ENCODE assay signal across 8 mouse cellular contexts in the genomic region with DNA sequence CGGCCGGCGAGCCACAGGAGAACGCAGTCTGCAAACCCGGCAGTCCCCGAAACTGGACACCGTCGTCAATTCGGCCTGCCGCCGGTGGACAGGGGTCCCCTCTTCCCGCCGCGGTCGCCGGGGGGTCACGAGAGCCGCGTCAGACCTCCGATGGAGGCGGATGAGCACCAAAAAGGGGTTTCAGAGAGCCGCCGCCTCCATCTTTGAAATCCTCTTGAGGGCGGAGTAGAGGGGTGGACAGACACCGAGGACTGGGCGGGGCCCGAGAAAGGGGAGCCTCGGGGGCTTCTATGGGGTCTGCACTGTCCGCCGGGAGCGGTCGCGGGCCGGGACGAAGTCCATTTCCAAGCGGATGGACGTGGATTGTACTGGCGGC. TPM values are rescaled to one million over a fixed set of nuclear protein-coding genes. Genes with fewer than 3 reads are reported as not detected.
A peak's percentile ranks its signal among the peaks of the same experiment; 100 is the strongest.
DNase-seq lines count a peak whose midpoint lies in the region; ATAC-seq and TF ChIP-seq lines count a peak whose summit lies in the region.

No protein-coding gene starts in this region.

- H3K79me2 ChIP-seq in CH12.LX (replicated peaks; ENCODE audit: control insufficient read depth, extremely low read depth, insufficient read depth, poor library complexity, severe bottlenecking), result peaks cover 61% of the 10 kb centered on the region

- no peak for TF ChIP-seq EP300 in CH12.LX (IDR thresholded peaks at IDR 0.05; ENCODE audit: low read length)
- no peak for TF ChIP-seq EP300 in liver, embryonic 14.5 days (IDR thresholded peaks at IDR 0.05; ENCODE audit: low read depth)

- peaks cover 20% of the 10 kb centered on the region for H3K4me1 ChIP-seq in heart, embryonic 11.5 days (ENCODE audit: control insufficient read depth, insufficient read depth, low read length)
- peaks cover 10 to 32% of the 10 kb centered on the region in 2 experiments for H3K4me1 ChIP-seq in CH12.LX (ENCODE audit: control insufficient read depth in 1 of 2, insufficient read depth in 2 of 2)
- peaks cover 41% of the 10 kb centered on the region for H3K4me1 ChIP-seq in forebrain, embryonic 13.5 days
- H3K4me1 ChIP-seq in liver, embryonic 14.5 days (replicated peaks; ENCODE audit: control insufficient read depth in 2 of 2, insufficient read depth in 2 of 2, low read length in 1 of 2), result peaks cover 14 to 20% of the 10 kb centered on the region in 2 experiments

- no peak for TF ChIP-seq POLR2A in CH12.LX (IDR thresholded peaks at IDR 0.05; ENCODE audit: low read depth, low read length)

- in situ Hi-C loops in CH12.LX (cut with MboI; ENCODE audit: low pct_ligation_motif_present, low pct_unique_long_range_greater_than_20kb, low sequenced_read_pairs), result no loop called here

- dilution Hi-C loops in CH12.LX (cut with MboI; ENCODE audit: extremely low pct_ligation_motif_present, extremely low pct_unique_long_range_greater_than_20kb, low sequenced_read_pairs), result no loop called here

- peak overlapping the region; percentile 99 for H3K9ac ChIP-seq in heart, embryonic 11.5 days (ENCODE audit: low read depth, low read length)
- H3K9ac ChIP-seq in CH12.LX (ENCODE audit: insufficient read depth, low read depth), result peak overlapping the region; percentile 97
- peak overlapping the region; percentile 96 for H3K9ac ChIP-seq in forebrain, embryonic 13.5 days
- H3K9ac ChIP-seq in liver, embryonic 14.5 days (replicated peaks), result peak overlapping the region; percentile 92

- H3K4me3 ChIP-seq in heart, embryonic 11.5 days (ENCODE audit: low read depth, low read length), result peak overlapping the region; percentile 99
- H3K4me3 ChIP-seq in CH12.LX (replicated peaks in 1 of 3; ENCODE audit: low read depth in 2 of 3, low read length in 2 of 3, poor library complexity in 1 of 3), result peak overlapping the region; percentile 88 to 100 (median 100)
- peak overlapping the region; percentile 100 for H3K4me3 ChIP-seq in forebrain, embryonic 13.5 days
- H3K4me3 ChIP-seq in liver, embryonic 14.5 days (ENCODE audit: insufficient read depth in 1 of 2, low read depth in 2 of 2, low read length in 2 of 2), result peak overlapping the region; percentile 88 to 97

- no peak for TF ChIP-seq RAD21 in CH12.LX (IDR thresholded peaks at IDR 0.05; ENCODE audit: low read depth, low read length)

- ATAC-seq in heart, embryonic 11.5 days (replicated peaks; ENCODE audit: insufficient number of reproducible peaks, low FRiP score, low TSS enrichment), result peak; percentile 12; the same call in 1 of the 2 replicates
- no peak; the same call in 1 of the 2 replicates for ATAC-seq in forebrain, embryonic 13.5 days
- peak; percentile 36 for ATAC-seq in liver, embryonic 14.5 days (ENCODE audit: insufficient read depth)

- WGBS in heart, embryonic 11.5 days (ENCODE audit: insufficient replicate concordance), result 0% methylated on average over 38 of the region's 38 CpGs
- WGBS in forebrain, embryonic 13.5 days, result under 1% methylated on average over 38 of the region's 38 CpGs
- under 1% methylated on average over 38 of the region's 38 CpGs for WGBS in liver, embryonic 14.5 days (ENCODE audit: insufficient replicate concordance)

- no peak for DNase-seq in heart, postnatal 4 days
- DNase-seq in CH12.LX (ENCODE audit: extremely low read depth), result peak; percentile 74
- no peak for DNase-seq in liver, embryonic 14.5 days (ENCODE audit: low read depth in 3 of 3, low spot score in 3 of 3)
- DNase-seq in adrenal gland, adult (ENCODE audit: inconsistent age in 2 of 2, low spot score in 1 of 2), result no peak
- no peak for DNase-seq in layer of hippocampus, postnatal 14 days (ENCODE audit: low spot score in 2 of 2)
- DNase-seq in kidney, adult 11 months, result no peak

- H3K9me3 ChIP-seq in heart, embryonic 11.5 days (replicated peaks; ENCODE audit: control insufficient read depth, low read length), result no peaks in the 10 kb centered on the region
- no peaks in the 10 kb centered on the region for H3K9me3 ChIP-seq in CH12.LX (replicated peaks; ENCODE audit: low read length)
- H3K9me3 ChIP-seq in forebrain, embryonic 13.5 days (replicated peaks), result no peaks in the 10 kb centered on the region
- no peaks in the 10 kb centered on the region for H3K9me3 ChIP-seq in liver, embryonic 14.5 days (ENCODE audit: control insufficient read depth, low read length)

- no peak for TF ChIP-seq CTCF in CH12.LX (conservative IDR thresholded peaks at IDR 0.05 in 1 of 2, IDR thresholded peaks at IDR 0.05 in 1 of 2; ENCODE audit: low read depth in 2 of 2, low read length in 2 of 2)
- 0 out of 2 replicates have a peak, but pooled peaks have one; percentile 2 for TF ChIP-seq CTCF in liver, embryonic 14.5 days (IDR thresholded peaks at IDR 0.05; ENCODE audit: low read depth)

- peak overlapping the region; percentile 100 for H3K27ac ChIP-seq in heart, embryonic 11.5 days (ENCODE audit: low read depth, low read length)
- H3K27ac ChIP-seq in CH12.LX (ENCODE audit: insufficient read depth, low read depth), result peak overlapping the region; percentile 77
- peak overlapping the region; percentile 100 for H3K27ac ChIP-seq in forebrain, embryonic 13.5 days
- peak overlapping the region; percentile 55 for H3K27ac ChIP-seq in liver, embryonic 14.5 days

- peaks cover 37% of the 10 kb centered on the region for H3K36me3 ChIP-seq in heart, embryonic 11.5 days (ENCODE audit: control insufficient read depth, insufficient read depth, low read length)
- peaks cover 48 to 55% of the 10 kb centered on the region in 2 experiments for H3K36me3 ChIP-seq in CH12.LX (replicated peaks in 1 of 2; ENCODE audit: control insufficient read depth in 1 of 2, insufficient read depth in 1 of 2, low read length in 1 of 2)
- H3K36me3 ChIP-seq in forebrain, embryonic 13.5 days (ENCODE audit: poor library complexity, severe bottlenecking), result peaks cover 46% of the 10 kb centered on the region
- peaks cover 49% of the 10 kb centered on the region for H3K36me3 ChIP-seq in liver, embryonic 14.5 days (replicated peaks; ENCODE audit: control insufficient read depth, insufficient read depth, low read depth)

- H3K4me2 ChIP-seq in heart, embryonic 11.5 days, result peak overlapping the region; percentile 98
- no peak overlapping the region for H3K4me2 ChIP-seq in CH12.LX (ENCODE audit: insufficient read depth, low read depth, poor library complexity, severe bottlenecking)
- peak overlapping the region; percentile 87 for H3K4me2 ChIP-seq in forebrain, embryonic 13.5 days
- H3K4me2 ChIP-seq in liver, embryonic 14.5 days (ENCODE audit: low read depth), result peak overlapping the region; percentile 97

- H3K27me3 ChIP-seq in heart, embryonic 11.5 days (ENCODE audit: control insufficient read depth, insufficient read depth, low read length), result no peaks in the 10 kb centered on the region
- no peaks in the 10 kb centered on the region for H3K27me3 ChIP-seq in CH12.LX (replicated peaks)
- H3K27me3 ChIP-seq in forebrain, embryonic 13.5 days, result no peaks in the 10 kb centered on the region
- no peaks in the 10 kb centered on the region for H3K27me3 ChIP-seq in liver, embryonic 14.5 days (ENCODE audit: control insufficient read depth, insufficient read depth, low read length)

RNA-seq across cellular contexts. Expression of gene H2-DMa, which starts 0.5 kb away (rescaled TPM):
- 6.2 and 8.1 TPM in 2 replicates for polyA plus RNA-seq in heart, embryonic 11.5 days (2014; fragmentation: Nextera tagmentation; extraction: Ambion mirVana)
- total RNA-seq in heart, postnatal 4 days (2021), result 1 to 10 TPM; 5.6 to 6.0 TPM
- total RNA-seq in CH12.LX (2012; rRNA removed) (67.7 and 77.4 TPM in 2 replicates), CH12.LX (2014; rRNA removed) (114 and 119 TPM in 2 replicates)
- polyA plus RNA-seq in CH12.LX (2012; ENCODE audit: insufficient read length, low read depth), result 82.5 and 112 TPM in 2 replicates
- 8.7 and 10.0 TPM in 2 replicates for polyA plus RNA-seq in forebrain, embryonic 13.5 days (2015; fragmentation: Nextera tagmentation; extraction: Ambion mirVana)
- polyA plus RNA-seq in liver, embryonic 14.5 days (2012; rRNA removed), result 2.5 and 3.1 TPM in 2 replicates
- polyA plus RNA-seq in liver, embryonic 14.5 days (2014; fragmentation: Nextera tagmentation; extraction: Ambion mirVana), result 4.4 and 5.5 TPM in 2 replicates
- total RNA-seq in layer of hippocampus, postnatal 14 days (2021), result 10 to 100 TPM; 36.8 to 38.0 TPM

RNA-seq across cellular contexts. Expression of gene Brd2, which starts 3.6 kb away (rescaled TPM):
- 59.7 and 105 TPM in 2 replicates for polyA plus RNA-seq in heart, embryonic 11.5 days (2014; fragmentation: Nextera tagmentation; extraction: Ambion mirVana)
- 100 to 1,000 TPM; 125 to 128 TPM for total RNA-seq in heart, postnatal 4 days (2021)
- total RNA-seq in CH12.LX (2012; rRNA removed) (101 and 125 TPM in 2 replicates), CH12.LX (2014; rRNA removed) (137 and 141 TPM in 2 replicates)
- polyA plus RNA-seq in CH12.LX (2012; ENCODE audit: insufficient read length, low read depth), result 247 and 252 TPM in 2 replicates
- polyA plus RNA-seq in forebrain, embryonic 13.5 days (2015; fragmentation: Nextera tagmentation; extraction: Ambion mirVana), result 124 and 125 TPM in 2 replicates
- polyA plus RNA-seq in liver, embryonic 14.5 days (2012; rRNA removed), result 46.8 and 48.7 TPM in 2 replicates
- 28.8 and 37.5 TPM in 2 replicates for polyA plus RNA-seq in liver, embryonic 14.5 days (2014; fragmentation: Nextera tagmentation; extraction: Ambion mirVana)
- total RNA-seq in layer of hippocampus, postnatal 14 days (2021), result 100 to 1,000 TPM; 248 to 278 TPM

RNA-seq across cellular contexts. Expression of gene H2-DMb2, which starts 24.2 kb away (rescaled TPM):
- 0.20 TPM in 1 of 2 replicates, not detected in the other for polyA plus RNA-seq in heart, embryonic 11.5 days (2014; fragmentation: Nextera tagmentation; extraction: Ambion mirVana)
- under 1 TPM; 0.55 to 0.72 TPM for total RNA-seq in heart, postnatal 4 days (2021)
- total RNA-seq in CH12.LX (2012; rRNA removed) (107 and 135 TPM in 2 replicates), CH12.LX (2014; rRNA removed) (173 and 199 TPM in 2 replicates)
- 161 and 175 TPM in 2 replicates for polyA plus RNA-seq in CH12.LX (2012; ENCODE audit: insufficient read length, low read depth)
- 0.20 TPM in 1 of 2 replicates, not detected in the other for polyA plus RNA-seq in forebrain, embryonic 13.5 days (2015; fragmentation: Nextera tagmentation; extraction: Ambion mirVana)
- 0.40 and 0.58 TPM in 2 replicates for polyA plus RNA-seq in liver, embryonic 14.5 days (2012; rRNA removed)
- polyA plus RNA-seq in liver, embryonic 14.5 days (2014; fragmentation: Nextera tagmentation; extraction: Ambion mirVana), result 0.13 and 0.33 TPM in 2 replicates
- total RNA-seq in layer of hippocampus, postnatal 14 days (2021), result 1 to 10 TPM in 1 of 2 experiments, under 1 TPM in 1; 0.55 to 1.0 TPM

RNA-seq across cellular contexts. Expression of gene H2-Oa, which starts 26.7 kb away (rescaled TPM):
- 0.34 and 1.2 TPM in 2 replicates for polyA plus RNA-seq in heart, embryonic 11.5 days (2014; fragmentation: Nextera tagmentation; extraction: Ambion mirVana)
- total RNA-seq in heart, postnatal 4 days (2021), result not detected
- total RNA-seq in CH12.LX (2012; rRNA removed) (16.1 and 21.5 TPM in 2 replicates), CH12.LX (2014; rRNA removed) (32.8 and 42.7 TPM in 2 replicates)
- 30.5 and 40.4 TPM in 2 replicates for polyA plus RNA-seq in CH12.LX (2012; ENCODE audit: insufficient read length, low read depth)
- not detected in 2 replicates for polyA plus RNA-seq in forebrain, embryonic 13.5 days (2015; fragmentation: Nextera tagmentation; extraction: Ambion mirVana)
- polyA plus RNA-seq in liver, embryonic 14.5 days (2012; rRNA removed), result 0.45 and 0.51 TPM in 2 replicates
- 0.29 and 0.51 TPM in 2 replicates for polyA plus RNA-seq in liver, embryonic 14.5 days (2014; fragmentation: Nextera tagmentation; extraction: Ambion mirVana)
- not detected for total RNA-seq in layer of hippocampus, postnatal 14 days (2021)

RNA-seq across cellular contexts. Expression of gene H2-DMb1, which starts 34.0 kb away (rescaled TPM):
- polyA plus RNA-seq in heart, embryonic 11.5 days (2014; fragmentation: Nextera tagmentation; extraction: Ambion mirVana), result 0.27 and 0.29 TPM in 2 replicates
- total RNA-seq in heart, postnatal 4 days (2021), result under 1 TPM; 0.26 to 0.68 TPM
- 60.7 and 67.0 TPM in 2 replicates for total RNA-seq in CH12.LX (2012; rRNA removed)
- total RNA-seq in CH12.LX (2014; rRNA removed), result 77.4 and 102 TPM in 2 replicates
- 147 and 149 TPM in 2 replicates for polyA plus RNA-seq in CH12.LX (2012; ENCODE audit: insufficient read length, low read depth)
- 0.20 TPM in 1 of 2 replicates, not detected in the other for polyA plus RNA-seq in forebrain, embryonic 13.5 days (2015; fragmentation: Nextera tagmentation; extraction: Ambion mirVana)
- 1.2 TPM in 2 replicates for polyA plus RNA-seq in liver, embryonic 14.5 days (2012; rRNA removed)
- 0.79 and 0.86 TPM in 2 replicates for polyA plus RNA-seq in liver, embryonic 14.5 days (2014; fragmentation: Nextera tagmentation; extraction: Ambion mirVana)
- total RNA-seq in layer of hippocampus, postnatal 14 days (2021), result under 1 TPM; 0.65 to 0.98 TPM

Comparison
In these comparisons a context has a peak if more than half of its experiments do, and no peak if none do; other contexts are left out.
1. RNA of gene H2-DMb2, which starts 24.2 kb away (polyA plus RNA-seq): 161 to 175 TPM in CH12.LX; 0.13 to 0.58 TPM in liver, embryonic 14.5 days, 0.20 TPM in forebrain, embryonic 13.5 days and 0.20 TPM in heart, embryonic 11.5 days; every median in the first group is over 100 times any median in the second.
2. Peak in every context shown above with its lines, with median percentiles within 50 percentile points of each other: H3K27ac ChIP-seq, H3K4me3 ChIP-seq and H3K9ac ChIP-seq.